Mouse (Mus musculus) G1E (cell line): ENCODE measurements around the gene Hdac4.

ENCODE experiments used
- CTCF ChIP-seq: IDR thresholded peaks from 2 replicates; pipeline ENCODE4 v1.5.1; 2012; ENCODE audit warnings: low read depth, low read length, inconsistent platforms, mixed read lengths
- POLR2AphosphoS5 ChIP-seq: IDR thresholded peaks from 2 replicates; pipeline ENCODE4 v1.6.1; 2012; ENCODE audit warnings: low read depth, low read length, inconsistent platforms; ENCODE audit not compliant: insufficient replicate concordance
- TAL1 ChIP-seq: conservative IDR thresholded peaks from 2 replicates; pipeline ENCODE4 v1.6.1; 2012; ENCODE audit warnings: low read depth, low read length, inconsistent platforms, mixed read lengths

- TF ChIP-seq CTCF = no peak
- no peak for TF ChIP-seq TAL1
- TF ChIP-seq POLR2AphosphoS5 = no peak
These were observed 47.0 kb downstream of the Hdac4 start for GRCm38 (mm10) chr1:92148527-92148926.
